Mouse (Mus musculus) small intestine, adult 2 months (tissue): ENCODE results near the gene Tbc1d13. TPM values are rescaled to one million over a fixed set of nuclear protein-coding genes. Genes with fewer than 3 reads are reported as not detected.

ENCODE experiments used
- H3K27ac ChIP-seq: fragments of 200-500 bp; 2 replicates; pipeline ENCODE4 v1.5.1; 2012; ENCODE audit warnings: low read depth, low read length, control low read depth, inconsistent platforms; ENCODE audit not compliant: insufficient read depth
- H3K27me3 ChIP-seq: fragments of 200-500 bp; 2 replicates; pipeline ENCODE4 v1.6.1; 2012; ENCODE audit warnings: mild to moderate bottlenecking, moderate library complexity, low read length, inconsistent platforms; ENCODE audit not compliant: control insufficient read depth, insufficient read depth
- H3K36me3 ChIP-seq: fragments of 200-500 bp; 2 replicates; pipeline ENCODE4 v1.6.1; 2012; ENCODE audit warnings: mild to moderate bottlenecking, low read length, control low read depth, inconsistent platforms; ENCODE audit not compliant: control insufficient read depth, insufficient read depth
- H3K4me1 ChIP-seq: fragments of 200-500 bp; 2 replicates; pipeline ENCODE4 v1.6.1; 2012; ENCODE audit warnings: low read length, inconsistent platforms, mixed read lengths; ENCODE audit not compliant: control insufficient read depth, insufficient read depth, insufficient read length
- H3K4me3 ChIP-seq: fragments of 200-500 bp; 2 replicates; pipeline ENCODE4 v1.5.1; 2012; ENCODE audit warnings: low read depth, mild to moderate bottlenecking, control low read depth, inconsistent platforms, low read length, moderate library complexity
- CTCF ChIP-seq: fragments of 200-500 bp; IDR thresholded peaks from 2 replicates; pipeline ENCODE4 v1.5.1; 2012; ENCODE audit warnings: low read depth, mild to moderate bottlenecking, control low read depth, inconsistent platforms, low read length, moderate library complexity, mixed read lengths; ENCODE audit not compliant: insufficient replicate concordance, insufficient read length; ENCODE audit errors: extremely low read depth
- POLR2A ChIP-seq: fragments of 200-500 bp; IDR thresholded peaks from 2 replicates; pipeline ENCODE4 v1.6.1; 2012; ENCODE audit warnings: low read depth, mild to moderate bottlenecking, control low read depth, inconsistent platforms, low read length, moderate library complexity
- WGBS: fragments of 180-500 bp; shearing (Covaris S2); methylation state at CpG from one replicate; pipeline ENCODE4 v1.1.7; 2018; 5-methylcytosine and 5-hydroxymethylcytosine counted together
- polyA plus RNA-seq: library from polyadenylated mRNA; depleted of rRNA; stranded (reverse); fragments of >200 nt; gene quantifications from 2 replicates; pipeline ENCODE4 v1.2.3, GENCODE M21; 2012; rRNA removed

Gene Tbc1d13
- polyA plus RNA-seq, result 48.5 and 85.7 TPM in 2 replicates

DNA sequence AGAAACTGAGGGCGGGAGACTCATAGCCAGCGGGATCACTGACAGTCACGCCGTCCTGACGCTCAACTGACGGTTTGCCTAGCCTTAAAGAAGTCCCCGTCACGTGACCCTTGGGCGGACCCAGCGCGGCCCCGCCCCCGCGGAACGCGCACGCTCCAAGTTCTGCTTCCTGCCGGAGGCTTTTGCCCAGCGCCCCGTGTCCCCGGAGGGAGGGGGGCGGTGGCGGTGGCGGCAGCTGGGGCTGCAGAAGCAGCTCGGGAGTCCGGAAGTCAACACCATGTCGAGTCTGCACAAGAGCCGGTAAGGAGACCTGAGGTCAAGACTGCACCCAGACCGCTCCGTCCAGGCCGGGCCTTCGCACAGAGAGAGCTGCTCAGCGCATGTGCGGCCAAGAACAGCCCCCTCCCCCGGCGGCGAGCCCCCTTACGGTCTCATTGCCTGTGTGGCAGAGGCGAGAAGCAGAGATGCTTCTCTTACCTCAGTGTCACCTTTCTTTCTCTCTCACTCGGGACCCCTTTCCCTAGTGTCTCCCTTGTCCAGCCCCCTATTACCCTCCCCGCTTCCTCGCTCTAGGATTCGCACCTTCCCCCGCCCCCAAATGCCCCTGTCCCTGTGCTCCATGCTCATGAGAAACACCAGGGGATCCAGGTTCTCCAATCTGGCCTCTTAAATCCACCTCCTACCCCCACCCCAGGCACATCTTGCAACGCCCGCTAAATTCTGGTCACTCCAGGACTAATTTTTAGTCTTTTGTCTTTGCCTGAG is at the start of gene Tbc1d13:
Tbc1d13 (plus strand) TSS at position 134 of the 765 bp plus-strand sequence.
- peak; percentile 96 for TF ChIP-seq POLR2A
- TF ChIP-seq CTCF, result no peak
- Histone ChIP-seq H3K4me1 (peaks cover 22% of the 10 kb centered on the region), H3K4me3 (peak within 1 kb of the TSS; percentile 98), H3K27me3 (no peaks in the 10 kb centered on the region), H3K36me3 (peaks cover 17% of the 10 kb centered on the region), H3K27ac (peak within 1 kb of the TSS; percentile 99)
- under 1% methylated on average over 46 of the region's 46 CpGs for WGBS

DNA sequence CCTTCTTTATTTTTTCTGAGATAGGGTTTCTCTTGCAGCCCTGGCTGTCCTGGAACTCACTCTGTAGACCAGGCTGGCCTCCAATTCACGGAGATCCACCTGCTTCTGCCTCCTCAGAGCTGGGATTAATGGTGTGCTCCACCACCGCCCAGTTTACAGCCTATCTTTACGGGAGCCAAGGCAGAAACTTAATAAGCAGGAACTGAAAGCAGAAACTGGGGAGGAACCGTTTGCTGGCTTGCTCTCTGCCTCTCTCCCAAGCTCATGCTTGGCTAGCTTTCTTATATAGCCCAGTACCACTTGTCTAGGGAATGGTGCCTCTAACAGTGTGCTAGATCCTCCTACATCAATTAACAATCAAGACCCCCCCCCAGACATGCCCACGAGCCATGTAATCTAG is 49.4 kb upstream of the Tbc1d13 start:
- H3K4me1 ChIP-seq, result no peaks in the 10 kb centered on the region; the same call in 1 of the 2 replicates
- H3K4me3 ChIP-seq, result no peak overlapping the region
- no peak overlapping the region for H3K27ac ChIP-seq
- H3K36me3 ChIP-seq, result no peaks in the 10 kb centered on the region
- 57% methylated on average over 5 of the region's 5 CpGs for WGBS
- TF ChIP-seq POLR2A (no peak), CTCF (no peak)
- no peaks in the 10 kb centered on the region for H3K27me3 ChIP-seq

DNA sequence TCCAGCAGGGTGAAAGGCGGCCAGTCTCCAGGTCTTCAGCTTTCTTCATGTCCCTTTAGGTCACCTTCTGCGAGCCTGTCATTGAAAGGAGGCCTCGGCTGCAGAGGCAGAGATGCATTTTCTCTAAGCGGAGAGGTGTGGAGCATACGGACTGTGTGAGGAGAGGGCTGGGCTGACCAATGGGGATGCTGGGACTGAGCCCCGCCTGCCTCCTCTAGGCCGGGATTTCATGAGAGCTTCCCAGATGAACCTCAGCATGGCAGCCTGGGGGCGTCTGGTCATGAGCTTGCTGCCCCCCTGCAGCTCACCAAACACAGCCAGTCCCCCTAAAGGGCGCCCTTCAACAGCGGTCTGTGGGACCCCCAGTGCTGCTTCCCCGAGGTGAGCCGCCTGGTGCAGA is 48.9 kb upstream of the Tbc1d13 start:
- Histone ChIP-seq H3K36me3 (no peaks in the 10 kb centered on the region), H3K27me3 (no peaks in the 10 kb centered on the region), H3K4me1 (no peaks in the 10 kb centered on the region; the same call in 1 of the 2 replicates), H3K27ac (no peak overlapping the region), H3K4me3 (no peak overlapping the region)
- TF ChIP-seq POLR2A, result no peak
- no peak for TF ChIP-seq CTCF
- 75% methylated on average over 12 of the region's 12 CpGs for WGBS

DNA sequence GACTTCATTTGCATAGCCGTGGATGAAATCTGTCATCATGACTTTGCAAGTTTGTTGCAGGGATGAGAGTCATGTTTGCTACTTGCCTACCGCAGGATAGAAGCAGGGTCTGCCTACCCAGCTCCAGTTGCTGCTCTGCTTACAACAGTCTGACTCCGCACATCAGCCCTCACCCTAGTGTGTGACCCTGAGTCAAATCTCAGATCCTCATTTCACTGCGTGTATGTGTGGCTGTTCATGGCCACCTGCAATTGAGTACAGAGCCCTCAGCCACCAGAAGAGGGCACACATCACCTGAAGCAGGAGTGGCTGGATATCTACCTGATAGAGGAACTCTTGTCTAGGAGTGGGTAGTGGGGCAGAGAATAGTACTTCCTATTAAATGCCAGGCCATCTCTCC is 46.2 kb upstream of the Tbc1d13 start:
- no peaks in the 10 kb centered on the region for H3K27me3 ChIP-seq
- H3K36me3 ChIP-seq, result peaks cover 11% of the 10 kb centered on the region
- WGBS, result 91% methylated on average over 4 of the region's 4 CpGs
- H3K4me1 ChIP-seq, result no peaks in the 10 kb centered on the region; the same call in 1 of the 2 replicates
- no peak overlapping the region for H3K4me3 ChIP-seq
- no peak overlapping the region for H3K27ac ChIP-seq
- no peak for TF ChIP-seq CTCF
- no peak for TF ChIP-seq POLR2A

DNA sequence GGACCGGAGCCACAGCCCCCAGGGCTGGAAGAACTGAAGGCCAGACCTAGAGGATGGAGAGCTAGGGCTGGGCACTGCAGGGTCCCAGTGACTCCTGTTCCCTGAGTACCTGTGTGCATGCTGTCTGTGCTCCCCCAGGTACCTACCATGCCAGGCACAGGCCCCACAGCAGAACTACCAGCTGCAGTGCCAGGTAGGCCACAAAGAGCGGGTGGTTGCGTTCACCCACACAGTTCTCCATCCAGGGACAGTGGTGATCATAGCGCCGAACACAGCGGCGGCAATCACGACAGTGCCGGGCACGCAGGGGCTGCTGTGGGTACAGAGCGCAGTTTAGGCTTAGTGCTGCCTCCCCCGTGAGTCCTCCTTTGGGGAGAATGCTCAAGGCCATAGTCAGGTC is 42.0 kb upstream of the Tbc1d13 start:
- Histone ChIP-seq H3K4me3 (no peak overlapping the region), H3K27me3 (no peaks in the 10 kb centered on the region), H3K27ac (no peak overlapping the region), H3K4me1 (peaks cover 3% of the 10 kb centered on the region; the same call in 1 of the 2 replicates), H3K36me3 (peaks cover 11% of the 10 kb centered on the region)
- TF ChIP-seq CTCF (no peak), POLR2A (no peak)
- 98% methylated on average over 12 of the region's 12 CpGs for WGBS

DNA sequence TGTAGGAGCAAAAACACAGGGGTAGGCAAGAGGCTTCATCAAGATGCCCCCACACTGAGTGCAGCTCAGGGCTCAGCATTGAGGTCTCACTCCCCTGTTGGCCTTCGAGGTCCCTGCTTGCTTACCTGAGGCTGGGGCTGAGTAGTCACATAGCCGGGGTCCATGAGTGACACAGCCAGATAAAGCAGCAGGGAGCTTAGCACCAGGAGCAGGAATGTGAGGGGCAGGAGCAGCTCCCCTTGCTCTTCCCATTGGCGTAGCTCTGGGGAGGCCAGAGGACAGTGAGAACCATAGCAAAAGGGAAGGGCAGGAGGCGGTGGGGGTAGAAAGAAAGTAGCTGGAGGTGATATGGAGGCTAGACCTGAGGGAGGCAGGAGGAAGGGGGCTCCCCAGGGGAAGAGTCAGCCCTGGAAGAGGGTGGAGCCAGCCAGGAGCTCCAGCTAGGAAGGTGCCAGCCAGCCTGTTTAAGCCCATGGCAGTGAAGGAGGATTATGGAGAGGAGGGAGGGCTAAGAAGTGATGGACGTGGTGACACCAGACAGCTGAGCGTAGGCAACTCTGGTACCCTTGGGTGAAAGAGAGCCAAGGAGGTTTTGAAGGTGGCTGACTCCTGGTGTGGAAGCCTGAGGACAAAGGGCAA is 41.1 kb upstream of the Tbc1d13 start:
- peaks cover 3% of the 10 kb centered on the region; the same call in 1 of the 2 replicates for H3K4me1 ChIP-seq
- H3K36me3 ChIP-seq, result peaks cover 11% of the 10 kb centered on the region
- H3K27ac ChIP-seq, result no peak overlapping the region
- no peaks in the 10 kb centered on the region for H3K27me3 ChIP-seq
- WGBS, result 56% methylated on average over 6 of the region's 6 CpGs
- peak overlapping the region; percentile 89 for H3K4me3 ChIP-seq
- no peak for TF ChIP-seq POLR2A

DNA sequence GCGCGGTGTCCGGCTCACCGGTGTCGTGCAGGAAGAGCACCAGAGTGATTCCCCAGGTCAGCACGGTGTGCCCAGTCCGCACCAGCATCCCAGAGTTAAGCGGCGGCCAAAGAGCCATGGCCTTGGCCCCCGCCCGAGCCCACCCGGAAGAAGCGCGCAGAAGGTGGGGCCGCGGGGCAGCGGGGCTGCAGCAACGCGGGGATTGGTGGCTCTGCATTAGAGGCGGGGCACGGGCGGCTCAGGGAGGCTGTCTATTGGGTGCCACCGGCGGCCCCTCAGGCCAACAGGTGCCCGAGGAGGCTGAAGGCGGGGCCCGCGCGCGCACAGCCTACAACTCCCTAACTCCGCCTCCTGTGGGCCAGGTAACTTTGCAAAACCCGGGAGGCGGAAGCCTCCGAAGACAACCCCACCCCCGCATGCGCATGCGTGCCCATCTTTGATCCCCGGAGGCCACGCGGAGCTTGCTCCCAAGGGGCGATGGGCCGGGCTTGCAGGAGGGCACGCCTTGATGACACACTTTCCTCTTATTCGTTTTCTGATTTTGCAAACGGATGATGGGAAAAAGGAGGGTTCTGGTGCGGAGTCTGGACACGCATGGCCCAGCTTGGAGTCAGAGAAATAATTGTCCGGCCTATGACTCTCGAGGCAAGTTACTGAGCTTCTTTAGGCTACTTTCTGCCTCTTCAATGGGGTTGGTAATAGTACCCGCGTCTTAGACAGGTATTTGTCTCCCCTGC is 39.9 kb upstream of the Tbc1d13 start, which contains the start of gene Zdhhc12:
Zdhhc12 (minus strand) TSS at position 178 of the 737 bp plus-strand sequence.
- H3K36me3 ChIP-seq, result peaks cover 11% of the 10 kb centered on the region
- peaks cover 3% of the 10 kb centered on the region; the same call in 1 of the 2 replicates for H3K4me1 ChIP-seq
- TF ChIP-seq POLR2A (peak; percentile 51; the same call in 1 of the 2 replicates), CTCF (no peak)
- peak within 1 kb of the TSS; percentile 89 for H3K4me3 ChIP-seq
- no peaks in the 10 kb centered on the region for H3K27me3 ChIP-seq
- peak within 1 kb of the TSS; percentile 65 for H3K27ac ChIP-seq
- WGBS, result under 1% methylated on average over 51 of the region's 51 CpGs
